Mouse (Mus musculus) neural tube, embryonic 13.5 days (tissue): ENCODE measurements around the gene Swi5. TPM values are rescaled to one million over a fixed set of nuclear protein-coding genes. Genes with fewer than 3 reads are reported as not detected.

ENCODE experiments used
- ATAC-seq: fragments of 200-750 bp; cut with Nextera tagmentation; 2 replicates; pipeline ENCODE4 v1.8.0; 2017; ENCODE audit warnings: low read depth, mild to moderate bottlenecking, moderate TSS enrichment, moderate library complexity
- H3K27ac ChIP-seq: fragments of 300-500 bp; sonication (generic); replicated peaks from 2 replicates; pipeline ENCODE4 v1.5.1; 2015; ENCODE audit warnings: moderate library complexity, mild to moderate bottlenecking, inconsistent platforms
- H3K27me3 ChIP-seq: fragments of 300-500 bp; sonication (generic); 2 replicates; pipeline ENCODE4 v1.6.1; 2015; ENCODE audit warnings: mild to moderate bottlenecking, inconsistent platforms
- H3K36me3 ChIP-seq: fragments of 300-500 bp; sonication (generic); 2 replicates; pipeline ENCODE4 v1.6.1; 2015; ENCODE audit warnings: mild to moderate bottlenecking, inconsistent platforms
- H3K4me1 ChIP-seq: fragments of 300-500 bp; sonication (generic); replicated peaks from 2 replicates; pipeline ENCODE4 v1.6.1; 2015; ENCODE audit warnings: inconsistent platforms
- H3K4me2 ChIP-seq: fragments of 300-500 bp; sonication (generic); 2 replicates; pipeline ENCODE4 v1.6.1; 2015; ENCODE audit warnings: inconsistent platforms, mild to moderate bottlenecking, moderate library complexity
- H3K4me3 ChIP-seq: fragments of 300-500 bp; sonication (generic); 2 replicates; pipeline ENCODE4 v1.5.1; 2015; ENCODE audit warnings: mild to moderate bottlenecking, inconsistent platforms
- H3K9ac ChIP-seq: fragments of 300-500 bp; sonication (generic); 2 replicates; pipeline ENCODE4 v1.6.1; 2015; ENCODE audit warnings: moderate library complexity, mild to moderate bottlenecking, inconsistent platforms
- H3K9me3 ChIP-seq: fragments of 300-500 bp; sonication (generic); 2 replicates; pipeline ENCODE4 v1.6.1; 2016; ENCODE audit warnings: inconsistent platforms
- WGBS: fragments of 180-500 bp; shearing (Covaris S2); methylation state at CpG from one replicate; pipeline ENCODE4 v1.1.7; 2015; 5-methylcytosine and 5-hydroxymethylcytosine counted together
- polyA plus RNA-seq: library from polyadenylated mRNA; unstranded; fragments of >200 nt; fragmentation: Nextera tagmentation; extraction: Ambion mirVana; gene quantifications from 2 replicates; pipeline ENCODE4 v1.2.1, GENCODE M21; 2015

The Swi5 gene
- polyA plus RNA-seq, 1 experiment from 2014 or later = 432 TPM

GRCm38 (mm10) chr2:32319586-32320580, 32.0 kb upstream of the Swi5 start:
- H3K4me3 ChIP-seq = no peak overlapping the region
- 0 out of 2 replicates have a peak overlapping the region, but pooled peaks have one; percentile 26 for H3K9ac ChIP-seq
- ATAC-seq = no peak
- peaks cover 50% of the 10 kb centered on the region for H3K4me1 ChIP-seq
- no peaks in the 10 kb centered on the region for H3K9me3 ChIP-seq
- H3K4me2 ChIP-seq = 0 out of 2 replicates have a peak overlapping the region, but pooled peaks have one; percentile 18
- peaks cover 29% of the 10 kb centered on the region for H3K27me3 ChIP-seq
- H3K36me3 ChIP-seq = peaks cover 38% of the 10 kb centered on the region
- WGBS = 50% methylated on average over 9 of the region's 9 CpGs
- no peak overlapping the region; the same call in 1 of the 2 replicates for H3K27ac ChIP-seq

GRCm38 (mm10) chr2:32318709-32319585, 31.1 kb upstream of the Swi5 start:
- Histone ChIP-seq H3K4me2 (peak overlapping the region; percentile 38), H3K27ac (peak overlapping the region; percentile 81), H3K4me1 (peaks cover 50% of the 10 kb centered on the region), H3K9me3 (no peaks in the 10 kb centered on the region), H3K9ac (peak overlapping the region; percentile 60), H3K4me3 (peak overlapping the region; percentile 26), H3K36me3 (peaks cover 37% of the 10 kb centered on the region), H3K27me3 (peaks cover 34% of the 10 kb centered on the region)
- no peak for ATAC-seq
- 81% methylated on average over 14 of the region's 14 CpGs for WGBS

GRCm38 (mm10) chr2:32317791-32318417, 30.0 kb upstream of the Swi5 start:
- Histone ChIP-seq H3K9me3 (no peaks in the 10 kb centered on the region), H3K9ac (peak overlapping the region; percentile 60), H3K4me2 (peak overlapping the region; percentile 38), H3K4me3 (peak overlapping the region; percentile 26), H3K4me1 (peaks cover 43% of the 10 kb centered on the region), H3K36me3 (peaks cover 34% of the 10 kb centered on the region), H3K27ac (peak overlapping the region; percentile 81), H3K27me3 (peaks cover 40% of the 10 kb centered on the region)
- WGBS = 10% methylated on average over 16 of the region's 19 CpGs
- peak; percentile 34; the same call in 1 of the 2 replicates for ATAC-seq

- ATAC-seq = peak; percentile 6; the same call in 1 of the 2 replicates
- no peaks in the 10 kb centered on the region for H3K9me3 ChIP-seq
- no peak overlapping the region for H3K4me3 ChIP-seq
- H3K36me3 ChIP-seq = peaks cover 31% of the 10 kb centered on the region
- no peak overlapping the region for H3K9ac ChIP-seq
- no peak overlapping the region for H3K4me2 ChIP-seq
- H3K4me1 ChIP-seq = peaks cover 40% of the 10 kb centered on the region
- peak overlapping the region; percentile 49; the same call in 1 of the 2 replicates for H3K27ac ChIP-seq
- peaks cover 40% of the 10 kb centered on the region for H3K27me3 ChIP-seq
- 71% methylated on average over 20 of the region's 20 CpGs for WGBS
Observed at GRCm38 (mm10) chr2:32316887-32317656, 29.2 kb upstream of the Swi5 start.

DNA sequence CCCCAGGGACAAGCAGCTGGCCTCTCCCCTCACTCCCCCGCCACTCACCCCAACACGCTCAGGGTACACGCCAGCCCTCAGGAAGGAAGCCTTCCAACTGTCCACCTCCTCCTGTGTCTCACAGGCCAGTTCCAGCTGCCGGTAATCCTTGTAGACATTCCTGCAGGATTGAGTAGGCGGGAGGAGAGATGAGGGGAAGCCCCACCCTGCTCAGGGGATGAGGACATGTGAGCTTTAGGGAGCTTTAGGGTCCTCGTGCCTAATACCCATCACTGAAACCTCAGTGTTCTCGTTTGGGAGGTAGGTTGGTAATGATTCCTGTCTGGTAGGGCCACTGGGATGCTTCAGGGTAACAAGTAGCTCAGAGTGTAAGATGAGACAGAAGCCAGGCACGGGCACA, 27.9 kb upstream of the Swi5 start:
- Histone ChIP-seq H3K4me1 (peaks cover 48% of the 10 kb centered on the region), H3K36me3 (peaks cover 36% of the 10 kb centered on the region), H3K27ac (peak overlapping the region; percentile 4; the same call in 1 of the 2 replicates), H3K9me3 (no peaks in the 10 kb centered on the region), H3K4me2 (no peak overlapping the region), H3K27me3 (peaks cover 51% of the 10 kb centered on the region), H3K4me3 (no peak overlapping the region), H3K9ac (no peak overlapping the region)
- 34% methylated on average over 8 of the region's 8 CpGs for WGBS
- no peak for ATAC-seq

- H3K9ac ChIP-seq = no peak overlapping the region
- H3K27ac ChIP-seq = no peak overlapping the region
- no peak for ATAC-seq
- H3K27me3 ChIP-seq = peaks cover 50% of the 10 kb centered on the region
- H3K4me2 ChIP-seq = no peak overlapping the region
- H3K36me3 ChIP-seq = peaks cover 37% of the 10 kb centered on the region
- peaks cover 47% of the 10 kb centered on the region for H3K4me1 ChIP-seq
- no peaks in the 10 kb centered on the region for H3K9me3 ChIP-seq
- WGBS = 92% methylated on average over 14 of the region's 14 CpGs
- no peak overlapping the region for H3K4me3 ChIP-seq
Observed at GRCm38 (mm10) chr2:32314831-32315230, 27.0 kb upstream of the Swi5 start.

DNA sequence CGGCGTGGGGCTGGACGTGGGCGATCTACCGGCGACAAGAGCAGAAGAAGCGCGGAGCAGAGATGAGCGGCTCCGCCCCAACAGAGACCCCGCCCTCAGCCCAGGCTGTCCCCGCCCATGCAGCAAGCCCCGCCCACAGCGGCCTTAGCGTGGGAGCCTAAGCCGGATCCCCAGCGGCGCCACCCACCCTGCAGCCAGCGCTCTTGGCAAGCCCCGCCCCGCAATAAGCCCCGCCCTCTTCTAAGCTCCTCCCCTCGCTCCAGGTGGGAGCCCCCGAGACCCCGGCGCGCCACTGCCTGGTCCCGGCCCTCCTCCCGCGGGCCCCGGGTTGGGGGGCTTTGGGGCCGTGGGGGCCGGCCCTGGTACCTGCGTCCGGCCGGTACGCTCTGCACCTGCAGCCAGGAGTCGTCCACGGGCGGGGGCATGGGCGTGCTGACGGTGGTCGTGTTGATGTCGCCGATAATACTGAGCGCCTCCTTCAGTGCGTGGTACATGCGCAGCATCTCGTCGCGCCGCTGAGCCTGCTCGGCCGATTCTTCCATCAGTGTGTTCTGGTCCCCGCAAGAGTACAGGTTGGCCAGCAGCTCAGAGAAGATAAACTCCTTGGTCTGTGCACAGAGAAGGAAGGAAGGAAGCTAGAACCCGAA, 24.6 kb upstream of the Swi5 start:
- Histone ChIP-seq H3K4me3 (peak overlapping the region; percentile 48), H3K4me2 (peak overlapping the region; percentile 90), H3K27me3 (peaks cover 39% of the 10 kb centered on the region), H3K4me1 (peaks cover 28% of the 10 kb centered on the region), H3K9ac (peak overlapping the region; percentile 75), H3K36me3 (peaks cover 56% of the 10 kb centered on the region), H3K9me3 (no peaks in the 10 kb centered on the region), H3K27ac (no peak overlapping the region)
- ATAC-seq = peak; percentile 41
- 2% methylated on average over 49 of the region's 56 CpGs for WGBS

DNA sequence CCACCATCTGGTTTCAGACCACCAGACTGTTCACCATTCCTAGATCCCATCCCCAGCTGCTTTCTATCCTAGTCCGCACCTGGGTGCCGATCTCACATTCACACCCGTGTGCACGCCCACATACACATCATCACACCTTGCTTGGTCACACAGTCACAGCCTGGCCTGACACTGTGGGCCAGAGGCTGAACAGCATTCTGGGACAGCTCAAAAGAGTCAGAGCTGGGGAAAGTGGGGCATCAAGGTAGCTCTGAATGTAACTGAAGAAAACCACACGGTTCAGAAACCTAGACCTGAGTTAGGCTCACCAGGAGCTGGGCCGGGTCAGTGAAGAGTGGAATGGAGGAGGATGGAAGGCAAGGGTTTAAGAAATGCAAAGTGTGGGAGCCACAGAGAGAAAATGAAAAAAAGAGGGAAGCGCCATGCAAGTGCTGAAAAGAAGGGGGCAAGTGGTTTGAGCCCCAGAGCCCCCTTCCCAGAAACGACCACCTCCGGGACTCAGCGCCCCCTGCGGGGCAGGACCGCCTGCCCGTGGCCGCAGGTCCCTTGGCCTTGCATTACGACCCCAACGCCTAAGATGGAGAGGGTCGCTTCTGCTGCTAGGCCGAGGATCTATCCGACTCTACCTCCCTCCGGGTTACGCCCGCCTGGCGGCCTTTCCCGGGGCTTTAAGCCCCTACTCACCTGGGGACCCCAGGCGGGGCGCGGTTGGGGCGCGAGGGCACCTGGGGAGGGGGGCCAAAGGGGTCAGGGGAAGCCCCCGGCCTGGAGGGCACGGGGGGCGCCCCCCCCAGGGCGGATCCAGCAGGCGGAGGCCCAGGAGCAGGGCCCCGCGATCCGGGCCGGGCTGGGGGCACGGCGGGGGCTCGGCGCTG, 23.8 kb upstream of the Swi5 start:
- H3K36me3 ChIP-seq = peaks cover 61% of the 10 kb centered on the region
- H3K9me3 ChIP-seq = no peaks in the 10 kb centered on the region
- peaks cover 34% of the 10 kb centered on the region for H3K27me3 ChIP-seq
- ATAC-seq = no peak
- H3K9ac ChIP-seq = peak overlapping the region; percentile 75
- WGBS = 10% methylated on average over 40 of the region's 42 CpGs
- H3K4me1 ChIP-seq = peaks cover 21% of the 10 kb centered on the region
- peak overlapping the region; percentile 90 for H3K4me2 ChIP-seq
- H3K4me3 ChIP-seq = peak overlapping the region; percentile 48
- no peak overlapping the region for H3K27ac ChIP-seq

DNA sequence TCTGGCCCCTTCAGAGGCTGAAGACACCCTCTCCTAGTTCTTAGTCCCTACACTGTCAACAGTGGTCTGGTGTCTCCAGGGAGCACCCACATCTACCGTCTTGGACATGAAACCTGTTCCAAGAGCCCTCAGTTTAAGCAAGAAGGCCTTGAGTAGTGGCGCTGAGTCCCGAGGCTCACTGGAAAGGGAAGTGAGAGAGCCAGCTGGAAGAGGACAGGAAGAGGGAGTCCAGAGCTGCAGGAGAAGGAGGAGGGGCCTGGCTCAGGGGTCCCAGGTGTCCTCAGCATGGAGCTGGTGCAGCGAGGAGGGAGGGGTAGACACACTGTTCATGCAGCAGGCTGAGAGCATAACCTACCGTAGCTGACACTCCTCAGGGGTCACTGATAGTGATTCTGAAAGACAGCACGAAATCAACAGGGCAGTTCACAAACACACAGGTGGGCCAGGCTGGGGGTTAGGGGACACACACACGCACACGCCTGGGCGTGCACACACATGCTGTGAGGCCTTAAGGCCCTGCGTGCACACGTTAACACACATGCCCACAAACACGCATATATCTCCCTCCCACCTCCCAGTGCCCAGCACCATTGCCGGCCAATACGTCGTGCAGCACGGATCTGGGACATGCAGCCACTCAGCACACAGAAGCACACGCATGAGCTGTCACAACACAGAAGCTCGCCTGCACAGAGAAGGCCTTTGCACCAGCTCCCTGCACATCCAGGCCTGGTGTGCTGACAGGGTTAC, 22.4 kb upstream of the Swi5 start:
- H3K4me1 ChIP-seq = peaks cover 21% of the 10 kb centered on the region
- H3K27ac ChIP-seq = no peak overlapping the region
- H3K9me3 ChIP-seq = no peaks in the 10 kb centered on the region
- peaks cover 29% of the 10 kb centered on the region for H3K27me3 ChIP-seq
- peaks cover 65% of the 10 kb centered on the region for H3K36me3 ChIP-seq
- no peak overlapping the region for H3K9ac ChIP-seq
- H3K4me2 ChIP-seq = 0 out of 2 replicates have a peak overlapping the region, but pooled peaks have one; percentile 90
- no peak overlapping the region for H3K4me3 ChIP-seq
- 86% methylated on average over 18 of the region's 18 CpGs for WGBS
- ATAC-seq = no peak
